Comparison of ENCODE assay signal across 9 mouse cellular contexts in the genomic region with DNA sequence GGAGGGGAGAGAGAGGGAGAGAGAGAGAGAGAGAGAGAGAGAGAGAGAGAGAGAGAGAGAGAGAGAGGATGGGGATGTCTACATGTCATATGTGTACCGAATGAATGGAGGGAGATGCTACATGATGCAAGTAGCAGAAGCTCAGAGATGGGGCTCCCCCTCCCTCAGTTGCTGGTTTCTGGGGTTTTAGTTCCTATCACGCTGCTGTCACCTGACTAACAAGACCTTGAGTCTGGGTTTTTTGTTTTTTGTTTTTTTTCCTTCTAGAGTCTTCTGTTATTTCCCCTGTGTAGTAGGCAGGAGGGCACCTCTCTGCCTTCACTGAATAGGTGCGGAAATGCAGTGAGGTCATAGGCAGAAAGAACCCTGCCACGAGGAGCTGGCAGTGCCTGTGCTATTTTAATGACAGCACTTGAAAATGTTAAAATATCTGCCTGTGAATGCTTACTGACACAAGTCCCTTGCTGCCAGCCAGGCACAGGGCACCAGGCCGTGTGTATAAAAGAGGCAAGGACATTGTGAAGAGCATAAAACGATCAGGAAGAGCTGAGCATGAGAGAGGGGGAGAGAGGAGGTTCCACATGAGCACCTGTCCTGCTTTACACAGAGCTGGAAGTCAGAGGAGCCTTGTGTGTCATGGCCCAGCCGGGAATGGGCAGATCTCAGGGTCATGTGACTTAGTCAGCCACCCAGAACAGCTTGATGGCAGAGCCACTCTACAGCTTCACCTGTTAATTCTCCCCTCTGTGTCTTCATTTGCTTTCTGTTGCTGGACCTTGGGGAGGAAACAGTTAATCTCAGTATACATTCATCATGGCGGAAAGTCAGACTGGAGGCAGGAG.
DNase-seq lines count a peak whose midpoint lies in the region; ATAC-seq and TF ChIP-seq lines count a peak whose summit lies in the region.
"Had no signal": no experiment of that assay in that cellular context is flagged by ENCODE, and none has a peak within 500 bp of the region (broad histone marks: within the 10 kb centered on the region; RNA-seq: fewer than 3 reads in every experiment).

No protein-coding gene starts in this region.

- TF ChIP-seq CTCF in spleen, adult 2 months (IDR thresholded peaks at IDR 0.05; ENCODE audit: extremely low read depth, insufficient read depth, insufficient read length, insufficient replicate concordance) = no peak

- peak; percentile 22; the same call in 1 of the 2 replicates for ATAC-seq in hindbrain, embryonic 16.5 days

- H3K27me3 ChIP-seq in spleen, adult 2 months (ENCODE audit: control insufficient read depth, insufficient read depth, low read length) = no peaks in the 10 kb centered on the region
- no peaks in the 10 kb centered on the region for H3K27me3 ChIP-seq in hindbrain, embryonic 16.5 days (replicated peaks; ENCODE audit: control insufficient read depth, insufficient read depth, low read length)

- H3K4me3 ChIP-seq in spleen, adult 2 months (ENCODE audit: extremely low read depth, insufficient read depth, insufficient read length) = no peak overlapping the region
- no peak overlapping the region for H3K4me3 ChIP-seq in hindbrain, embryonic 16.5 days (ENCODE audit: low read length)
- H3K4me3 ChIP-seq: gastrocnemius, adult 2 months had no signal

- no peaks in the 10 kb centered on the region for H3K36me3 ChIP-seq in spleen, adult 2 months (ENCODE audit: control insufficient read depth, insufficient read depth, low read length)
- H3K36me3 ChIP-seq in hindbrain, embryonic 16.5 days (ENCODE audit: control insufficient read depth, insufficient read depth, low read length) = no peaks in the 10 kb centered on the region

- peak overlapping the region; percentile 85 for H3K27ac ChIP-seq in spleen, adult 2 months (ENCODE audit: insufficient read depth, low read length)
- H3K27ac ChIP-seq in hindbrain, embryonic 16.5 days (ENCODE audit: low read depth, low read length) = peak overlapping the region; percentile 0; the same call in 1 of the 2 replicates
- H3K27ac ChIP-seq: gastrocnemius, adult 2 months had no signal

- no peak overlapping the region for H3K4me2 ChIP-seq in hindbrain, embryonic 16.5 days (ENCODE audit: low read length)

- peak in 1 of 2 experiments; percentile 84 for DNase-seq in spleen, adult 2 months (ENCODE audit: low read depth in 1 of 2, low spot score in 2 of 2)
- DNase-seq in spleen, adult 18-20 months = no peak
- DNase-seq in heart, adult 18-20 months = peak; percentile 48 to 75
- DNase-seq in retina, postnatal 1 day = no peak
- no peak for DNase-seq in right cerebral cortex, postnatal 36 days (ENCODE audit: low spot score in 2 of 2)
- no peak for DNase-seq in urinary bladder, postnatal 10 days (ENCODE audit: low spot score)
- DNase-seq in thymus, postnatal 0 days (ENCODE audit: low spot score) = no peak
- DNase-seq: gastrocnemius, adult 2 months had no signal

- no peak for TF ChIP-seq POLR2A in spleen, adult 2 months (IDR thresholded peaks at IDR 0.05; ENCODE audit: low read depth, low read length)

- WGBS in spleen, adult 2 months = 45% methylated on average over 8 of the region's 8 CpGs
- 24% methylated on average over 8 of the region's 8 CpGs for WGBS in hindbrain, embryonic 16.5 days

- H3K4me1 ChIP-seq in spleen, adult 2 months (ENCODE audit: control insufficient read depth, insufficient read depth, insufficient read length) = peaks cover 10% of the 10 kb centered on the region
- H3K4me1 ChIP-seq in hindbrain, embryonic 16.5 days (ENCODE audit: control insufficient read depth, insufficient read depth, low read depth, low read length) = peaks cover 6% of the 10 kb centered on the region; the same call in 1 of the 2 replicates

- no peak overlapping the region for H3K9ac ChIP-seq in hindbrain, embryonic 16.5 days (ENCODE audit: low read depth, low read length)

- no peaks in the 10 kb centered on the region for H3K9me3 ChIP-seq in hindbrain, embryonic 16.5 days (ENCODE audit: control insufficient read depth, low read length)

Comparison
In these comparisons a context has a peak if more than half of its experiments do, and no peak if none do; other contexts are left out.
1. DNase-seq: peak in heart, adult 18-20 months (2 of 2); none in spleen, adult 18-20 months (0 of 2), retina, postnatal 1 day (single experiment), right cerebral cortex, postnatal 36 days (0 of 2), urinary bladder, postnatal 10 days (single experiment) and thymus, postnatal 0 days (single experiment).